Mouse (Mus musculus) heart, embryonic 10.5 days (tissue): ENCODE results near the gene Cib2. TPM values are rescaled to one million over a fixed set of nuclear protein-coding genes. Genes with fewer than 3 reads are reported as not detected.
A peak's percentile ranks its signal among the peaks of the same experiment; 100 is the strongest.

ENCODE experiments used
- DNase-seq: peaks from one replicate; pipeline ENCODE4 v3.0.0-alpha.2; 2017; ENCODE audit warnings: low spot score
- H3K27ac ChIP-seq: fragments of 300-500 bp; sonication (generic); 2 replicates; pipeline ENCODE4 v1.5.1; 2016; ENCODE audit warnings: mild to moderate bottlenecking
- H3K27me3 ChIP-seq: fragments of 300-500 bp; sonication (generic); 2 replicates; pipeline ENCODE4 v1.6.1; 2016; ENCODE audit warnings: mild to moderate bottlenecking; ENCODE audit not compliant: poor library complexity, insufficient read depth, severe bottlenecking
- H3K36me3 ChIP-seq: fragments of 300-500 bp; sonication (generic); 2 replicates; pipeline ENCODE4 v1.6.1; 2016; ENCODE audit warnings: mild to moderate bottlenecking, moderate library complexity
- H3K4me1 ChIP-seq: fragments of 300-500 bp; sonication (generic); 2 replicates; pipeline ENCODE4 v1.6.1; 2016; ENCODE audit warnings: mild to moderate bottlenecking
- H3K4me3 ChIP-seq: fragments of 300-500 bp; sonication (generic); 2 replicates; pipeline ENCODE4 v1.5.1; 2016; ENCODE audit warnings: mild to moderate bottlenecking, moderate library complexity
- H3K9me3 ChIP-seq: fragments of 300-500 bp; sonication (generic); 2 replicates; pipeline ENCODE4 v1.6.1; 2016; ENCODE audit warnings: mild to moderate bottlenecking, moderate library complexity
- WGBS: fragments of 180-500 bp; shearing (Covaris S2); methylation state at CpG from one replicate; pipeline ENCODE4 v1.1.7; 2016; 5-methylcytosine and 5-hydroxymethylcytosine counted together
- polyA plus RNA-seq: library from polyadenylated mRNA; unstranded; fragments of >200 nt; fragmentation: Nextera tagmentation; extraction: Ambion mirVana; gene quantifications from 2 replicates; pipeline ENCODE4 v1.2.1, GENCODE M21; 2016

Cib2 gene
- polyA plus RNA-seq, 1 experiment from 2014 or later = 5.5 TPM

- peaks cover 7% of the 10 kb centered on the region; the same call in 1 of the 2 replicates for H3K27me3 ChIP-seq
- no peak overlapping the region for H3K4me3 ChIP-seq
- no peak for DNase-seq
- no peaks in the 10 kb centered on the region for H3K9me3 ChIP-seq
- peaks cover 5% of the 10 kb centered on the region; the same call in 1 of the 2 replicates for H3K4me1 ChIP-seq
- 88% methylated on average over 3 of the region's 3 CpGs for WGBS
- no peaks in the 10 kb centered on the region for H3K36me3 ChIP-seq
- no peak overlapping the region for H3K27ac ChIP-seq
These were observed 21.8 kb downstream of the Cib2 start for GRCm38 (mm10) chr9:54538244-54538643.

- Histone ChIP-seq H3K9me3 (no peaks in the 10 kb centered on the region), H3K27me3 (peaks cover 7% of the 10 kb centered on the region; the same call in 1 of the 2 replicates), H3K27ac (no peak overlapping the region), H3K4me1 (peaks cover 5% of the 10 kb centered on the region; the same call in 1 of the 2 replicates), H3K36me3 (no peaks in the 10 kb centered on the region), H3K4me3 (no peak overlapping the region)
- WGBS = 74% methylated on average over 3 of the region's 3 CpGs
- DNase-seq = no peak
These were observed 22.5 kb downstream of the Cib2 start for GRCm38 (mm10) chr9:54537480-54537879.

GRCm38 (mm10) chr9:54537030-54537429 lies 23.0 kb downstream of the Cib2 start:
- Histone ChIP-seq H3K4me3 (no peak overlapping the region), H3K27me3 (peaks cover 7% of the 10 kb centered on the region; the same call in 1 of the 2 replicates), H3K9me3 (no peaks in the 10 kb centered on the region), H3K27ac (no peak overlapping the region), H3K36me3 (no peaks in the 10 kb centered on the region), H3K4me1 (peaks cover 5% of the 10 kb centered on the region; the same call in 1 of the 2 replicates)
- 81% methylated on average over 4 of the region's 4 CpGs for WGBS
- no peak for DNase-seq

- DNase-seq = no peak
- Histone ChIP-seq H3K9me3 (no peaks in the 10 kb centered on the region), H3K36me3 (no peaks in the 10 kb centered on the region), H3K4me3 (no peak overlapping the region), H3K27ac (no peak overlapping the region), H3K4me1 (peaks cover 5% of the 10 kb centered on the region; the same call in 1 of the 2 replicates), H3K27me3 (peaks cover 7% of the 10 kb centered on the region; the same call in 1 of the 2 replicates)
- WGBS = 85% methylated on average over 7 of the region's 7 CpGs
These were observed 23.8 kb downstream of the Cib2 start for GRCm38 (mm10) chr9:54536236-54536635.

- no peak for DNase-seq
- Histone ChIP-seq H3K27ac (no peak overlapping the region), H3K4me1 (peaks cover 5% of the 10 kb centered on the region; the same call in 1 of the 2 replicates), H3K9me3 (no peaks in the 10 kb centered on the region), H3K36me3 (no peaks in the 10 kb centered on the region), H3K4me3 (no peak overlapping the region), H3K27me3 (peaks cover 7% of the 10 kb centered on the region; the same call in 1 of the 2 replicates)
- 67% methylated on average over 5 of the region's 5 CpGs for WGBS
These were observed 26.0 kb downstream of the Cib2 start for GRCm38 (mm10) chr9:54533975-54534374.

- Histone ChIP-seq H3K4me1 (peaks cover 5% of the 10 kb centered on the region; the same call in 1 of the 2 replicates), H3K9me3 (no peaks in the 10 kb centered on the region)
- WGBS = 89% methylated on average over 2 of the region's 2 CpGs
These were observed 27.1 kb downstream of the Cib2 start for GRCm38 (mm10) chr9:54532926-54533325.

GRCm38 (mm10) chr9:54531421-54531820 lies 28.6 kb downstream of the Cib2 start:
- Histone ChIP-seq H3K9me3 (no peaks in the 10 kb centered on the region), H3K36me3 (no peaks in the 10 kb centered on the region), H3K27me3 (peaks cover 7% of the 10 kb centered on the region; the same call in 1 of the 2 replicates), H3K4me3 (no peak overlapping the region), H3K27ac (no peak overlapping the region), H3K4me1 (peaks cover 5% of the 10 kb centered on the region; the same call in 1 of the 2 replicates)
- peak; percentile 24 for DNase-seq

More at GRCm38 (mm10) chr9:54532926-54533325, 27.1 kb downstream of the Cib2 start:
- H3K27me3 ChIP-seq = peaks cover 7% of the 10 kb centered on the region; the same call in 1 of the 2 replicates
- H3K36me3 ChIP-seq = no peaks in the 10 kb centered on the region
- no peak overlapping the region for H3K27ac ChIP-seq
- DNase-seq = peak; percentile 62
- no peak overlapping the region for H3K4me3 ChIP-seq

- DNase-seq = no peak
- Histone ChIP-seq H3K27me3 (peaks cover 5% of the 10 kb centered on the region; the same call in 1 of the 2 replicates), H3K4me3 (no peak overlapping the region), H3K27ac (no peak overlapping the region), H3K9me3 (no peaks in the 10 kb centered on the region), H3K4me1 (peaks cover 5% of the 10 kb centered on the region; the same call in 1 of the 2 replicates), H3K36me3 (no peaks in the 10 kb centered on the region)
- WGBS = 82% methylated on average over 6 of the region's 6 CpGs
These were observed 29.2 kb downstream of the Cib2 start for GRCm38 (mm10) chr9:54530836-54531235.

- H3K36me3 ChIP-seq = no peaks in the 10 kb centered on the region
- H3K4me3 ChIP-seq = no peak overlapping the region
- H3K27ac ChIP-seq = no peak overlapping the region
- H3K27me3 ChIP-seq = no peaks in the 10 kb centered on the region
- DNase-seq = peak; percentile 31
- no peaks in the 10 kb centered on the region for H3K9me3 ChIP-seq
- peaks cover 5% of the 10 kb centered on the region; the same call in 1 of the 2 replicates for H3K4me1 ChIP-seq
- WGBS = 81% methylated on average over 2 of the region's 2 CpGs
These were observed 30.1 kb downstream of the Cib2 start for GRCm38 (mm10) chr9:54529950-54530349.

- H3K4me3 ChIP-seq = no peak overlapping the region
- no peaks in the 10 kb centered on the region for H3K9me3 ChIP-seq
- H3K36me3 ChIP-seq = no peaks in the 10 kb centered on the region
- DNase-seq = peak; percentile 36
- H3K4me1 ChIP-seq = no peaks in the 10 kb centered on the region
- no peak overlapping the region for H3K27ac ChIP-seq
- H3K27me3 ChIP-seq = no peaks in the 10 kb centered on the region
- 64% methylated on average over 7 of the region's 7 CpGs for WGBS
These were observed 32.3 kb downstream of the Cib2 start for GRCm38 (mm10) chr9:54527694-54528093.

GRCm38 (mm10) chr9:54520286-54520685 lies 39.7 kb downstream of the Cib2 start:
- no peaks in the 10 kb centered on the region for H3K36me3 ChIP-seq
- H3K27me3 ChIP-seq = no peaks in the 10 kb centered on the region
- no peaks in the 10 kb centered on the region for H3K9me3 ChIP-seq
- WGBS = 76% methylated on average over 4 of the region's 4 CpGs
- no peak overlapping the region for H3K4me3 ChIP-seq
- no peak for DNase-seq
- H3K4me1 ChIP-seq = no peaks in the 10 kb centered on the region
- H3K27ac ChIP-seq = no peak overlapping the region

- WGBS = 65% methylated on average over 7 of the region's 7 CpGs
- Histone ChIP-seq H3K9me3 (no peaks in the 10 kb centered on the region), H3K4me1 (no peaks in the 10 kb centered on the region), H3K4me3 (no peak overlapping the region), H3K36me3 (no peaks in the 10 kb centered on the region), H3K27ac (no peak overlapping the region), H3K27me3 (no peaks in the 10 kb centered on the region)
- DNase-seq = no peak
These were observed 41.1 kb downstream of the Cib2 start for GRCm38 (mm10) chr9:54518921-54519320.

GRCm38 (mm10) chr9:54515991-54516390 lies 44.0 kb downstream of the Cib2 start:
- no peak overlapping the region for H3K4me3 ChIP-seq
- H3K27ac ChIP-seq = no peak overlapping the region
- no peaks in the 10 kb centered on the region for H3K4me1 ChIP-seq
- WGBS = 73% methylated on average over 2 of the region's 2 CpGs
- no peaks in the 10 kb centered on the region for H3K27me3 ChIP-seq
- no peaks in the 10 kb centered on the region for H3K36me3 ChIP-seq
- no peak for DNase-seq
- no peaks in the 10 kb centered on the region for H3K9me3 ChIP-seq

GRCm38 (mm10) chr9:54502873-54503272 lies 57.1 kb downstream of the Cib2 start:
- Histone ChIP-seq H3K27ac (no peak overlapping the region), H3K27me3 (peaks cover 10% of the 10 kb centered on the region; the same call in 1 of the 2 replicates), H3K4me3 (peak overlapping the region; percentile 95), H3K9me3 (no peaks in the 10 kb centered on the region), H3K36me3 (no peaks in the 10 kb centered on the region), H3K4me1 (no peaks in the 10 kb centered on the region)
- WGBS = 17% methylated on average over 12 of the region's 12 CpGs
- DNase-seq = no peak
